Mouse (Mus musculus): ENCODE results near the gene Marcks. TPM values are rescaled to one million over a fixed set of nuclear protein-coding genes. Genes with fewer than 3 reads are reported as not detected.

Gene Marcks
- total and polyA plus RNA-seq, 3 experiments, result 0.98 TPM; not detected in 2

GRCm38 (mm10) chr10:37129652-37130051 is 9.1 kb downstream of the Marcks start:
- ATAC-seq (ENCODE audit: extremely low read depth, insufficient number of reproducible peaks, low FRiP score, poor library complexity, severe bottlenecking), result no peak
- Histone ChIP-seq H3K4me3 (ENCODE audit: low read depth, low read length) (no peak overlapping the region), H3K4me1 (ENCODE audit: insufficient read depth, low read depth, low read length) (no peaks in the 10 kb centered on the region), H3K27me3 (ENCODE audit: insufficient read depth, low read length) (no peaks in the 10 kb centered on the region), H3K9me3 (replicated peaks) (no peaks in the 10 kb centered on the region), H3K36me3 (replicated peaks) (no peaks in the 10 kb centered on the region)
- DNase-seq (ENCODE audit: low spot score), result no peak
- TF ChIP-seq GATA2 (IDR thresholded peaks at IDR 0.05; ENCODE audit: borderline replicate concordance, low read depth, low read length) (no peak), POLR2AphosphoS5 (IDR thresholded peaks at IDR 0.05; ENCODE audit: insufficient replicate concordance, low read depth, low read length) (no peak), CTCF (IDR thresholded peaks at IDR 0.05; ENCODE audit: low read depth, low read length) (no peak), GATA1 (IDR thresholded peaks at IDR 0.05; ENCODE audit: borderline replicate concordance, low read length) (no peak), TAL1 (conservative IDR thresholded peaks at IDR 0.05; ENCODE audit: low read depth, low read length) (no peak)

- Histone ChIP-seq H3K36me3 (replicated peaks) (no peaks in the 10 kb centered on the region), H3K9me3 (replicated peaks) (no peaks in the 10 kb centered on the region), H3K4me1 (ENCODE audit: insufficient read depth, low read depth, low read length) (no peaks in the 10 kb centered on the region), H3K27me3 (ENCODE audit: insufficient read depth, low read length) (no peaks in the 10 kb centered on the region), H3K4me3 (ENCODE audit: low read depth, low read length) (no peak overlapping the region)
- ATAC-seq (ENCODE audit: extremely low read depth, insufficient number of reproducible peaks, low FRiP score, poor library complexity, severe bottlenecking) (no peak), DNase-seq (ENCODE audit: low spot score) (no peak)
- TF ChIP-seq CTCF (IDR thresholded peaks at IDR 0.05; ENCODE audit: low read depth, low read length), result no peak
- no peak for TF ChIP-seq TAL1 (conservative IDR thresholded peaks at IDR 0.05; ENCODE audit: low read depth, low read length)
- no peak for TF ChIP-seq POLR2AphosphoS5 (IDR thresholded peaks at IDR 0.05; ENCODE audit: insufficient replicate concordance, low read depth, low read length)
- TF ChIP-seq GATA1 (IDR thresholded peaks at IDR 0.05; ENCODE audit: borderline replicate concordance, low read length), result no peak
- TF ChIP-seq GATA2 (IDR thresholded peaks at IDR 0.05; ENCODE audit: borderline replicate concordance, low read depth, low read length), result no peak
These were observed 23.4 kb downstream of the Marcks start for GRCm38 (mm10) chr10:37115329-37115728.

GRCm38 (mm10) chr10:37112812-37113211 is 25.9 kb downstream of the Marcks start:
- H3K9me3 ChIP-seq (replicated peaks), result no peaks in the 10 kb centered on the region
- H3K36me3 ChIP-seq (replicated peaks), result no peaks in the 10 kb centered on the region
- no peaks in the 10 kb centered on the region for H3K4me1 ChIP-seq (ENCODE audit: insufficient read depth, low read depth, low read length)
- 0 out of 2 replicates have a peak, but pooled peaks cover 2% of the 10 kb centered on the region for H3K27me3 ChIP-seq (ENCODE audit: insufficient read depth, low read length)
- ATAC-seq (ENCODE audit: extremely low read depth, insufficient number of reproducible peaks, low FRiP score, poor library complexity, severe bottlenecking) (no peak), DNase-seq (ENCODE audit: low spot score) (no peak)
- TF ChIP-seq GATA1 (IDR thresholded peaks at IDR 0.05; ENCODE audit: borderline replicate concordance, low read length) (no peak), POLR2AphosphoS5 (IDR thresholded peaks at IDR 0.05; ENCODE audit: insufficient replicate concordance, low read depth, low read length) (no peak), GATA2 (IDR thresholded peaks at IDR 0.05; ENCODE audit: borderline replicate concordance, low read depth, low read length) (no peak), TAL1 (conservative IDR thresholded peaks at IDR 0.05; ENCODE audit: low read depth, low read length) (no peak), CTCF (IDR thresholded peaks at IDR 0.05; ENCODE audit: low read depth, low read length) (no peak)
- H3K4me3 ChIP-seq (ENCODE audit: low read depth, low read length), result no peak overlapping the region

- TF ChIP-seq POLR2AphosphoS5 (IDR thresholded peaks at IDR 0.05; ENCODE audit: insufficient replicate concordance, low read depth, low read length), result no peak
- no peak for TF ChIP-seq CTCF (IDR thresholded peaks at IDR 0.05; ENCODE audit: low read depth, low read length)
- TF ChIP-seq GATA2 (IDR thresholded peaks at IDR 0.05; ENCODE audit: borderline replicate concordance, low read depth, low read length), result no peak
- no peak for TF ChIP-seq TAL1 (conservative IDR thresholded peaks at IDR 0.05; ENCODE audit: low read depth, low read length)
- TF ChIP-seq GATA1 (IDR thresholded peaks at IDR 0.05; ENCODE audit: borderline replicate concordance, low read length), result no peak
- no peak for ATAC-seq (ENCODE audit: extremely low read depth, insufficient number of reproducible peaks, low FRiP score, poor library complexity, severe bottlenecking)
- Histone ChIP-seq H3K9me3 (replicated peaks) (no peaks in the 10 kb centered on the region), H3K4me3 (ENCODE audit: low read depth, low read length) (no peak overlapping the region), H3K27me3 (ENCODE audit: insufficient read depth, low read length) (0 out of 2 replicates have a peak, but pooled peaks cover 2% of the 10 kb centered on the region), H3K4me1 (ENCODE audit: insufficient read depth, low read depth, low read length) (no peaks in the 10 kb centered on the region), H3K36me3 (replicated peaks) (no peaks in the 10 kb centered on the region)
- no peak for DNase-seq (ENCODE audit: low spot score)
These were observed 26.4 kb downstream of the Marcks start for GRCm38 (mm10) chr10:37112362-37112761.

GRCm38 (mm10) chr10:37111432-37111831 is 27.3 kb downstream of the Marcks start:
- H3K36me3 ChIP-seq (replicated peaks), result no peaks in the 10 kb centered on the region
- DNase-seq (ENCODE audit: low spot score), result no peak
- no peak overlapping the region for H3K4me3 ChIP-seq (ENCODE audit: low read depth, low read length)
- no peaks in the 10 kb centered on the region for H3K9me3 ChIP-seq (replicated peaks)
- TF ChIP-seq TAL1 (conservative IDR thresholded peaks at IDR 0.05; ENCODE audit: low read depth, low read length), result no peak
- no peak for TF ChIP-seq CTCF (IDR thresholded peaks at IDR 0.05; ENCODE audit: low read depth, low read length)
- no peak for TF ChIP-seq GATA1 (IDR thresholded peaks at IDR 0.05; ENCODE audit: borderline replicate concordance, low read length)
- no peak for TF ChIP-seq GATA2 (IDR thresholded peaks at IDR 0.05; ENCODE audit: borderline replicate concordance, low read depth, low read length)
- TF ChIP-seq POLR2AphosphoS5 (IDR thresholded peaks at IDR 0.05; ENCODE audit: insufficient replicate concordance, low read depth, low read length), result no peak
- H3K4me1 ChIP-seq (ENCODE audit: insufficient read depth, low read depth, low read length), result no peaks in the 10 kb centered on the region
- ATAC-seq (ENCODE audit: extremely low read depth, insufficient number of reproducible peaks, low FRiP score, poor library complexity, severe bottlenecking), result no peak
- 0 out of 2 replicates have a peak, but pooled peaks cover 2% of the 10 kb centered on the region for H3K27me3 ChIP-seq (ENCODE audit: insufficient read depth, low read length)

GRCm38 (mm10) chr10:37106871-37107627 is 31.7 kb downstream of the Marcks start:
- ATAC-seq (ENCODE audit: extremely low read depth, insufficient number of reproducible peaks, low FRiP score, poor library complexity, severe bottlenecking) (no peak), DNase-seq (ENCODE audit: low spot score) (no peak)
- Histone ChIP-seq H3K27me3 (ENCODE audit: insufficient read depth, low read length) (0 out of 2 replicates have a peak, but pooled peaks cover 2% of the 10 kb centered on the region), H3K9me3 (replicated peaks) (no peaks in the 10 kb centered on the region), H3K36me3 (replicated peaks) (no peaks in the 10 kb centered on the region), H3K4me3 (ENCODE audit: low read depth, low read length) (no peak overlapping the region), H3K4me1 (ENCODE audit: insufficient read depth, low read depth, low read length) (no peaks in the 10 kb centered on the region)
- no peak for TF ChIP-seq CTCF (IDR thresholded peaks at IDR 0.05; ENCODE audit: low read depth, low read length)

Measured in G1E (cell line).